In the genomic region with DNA sequence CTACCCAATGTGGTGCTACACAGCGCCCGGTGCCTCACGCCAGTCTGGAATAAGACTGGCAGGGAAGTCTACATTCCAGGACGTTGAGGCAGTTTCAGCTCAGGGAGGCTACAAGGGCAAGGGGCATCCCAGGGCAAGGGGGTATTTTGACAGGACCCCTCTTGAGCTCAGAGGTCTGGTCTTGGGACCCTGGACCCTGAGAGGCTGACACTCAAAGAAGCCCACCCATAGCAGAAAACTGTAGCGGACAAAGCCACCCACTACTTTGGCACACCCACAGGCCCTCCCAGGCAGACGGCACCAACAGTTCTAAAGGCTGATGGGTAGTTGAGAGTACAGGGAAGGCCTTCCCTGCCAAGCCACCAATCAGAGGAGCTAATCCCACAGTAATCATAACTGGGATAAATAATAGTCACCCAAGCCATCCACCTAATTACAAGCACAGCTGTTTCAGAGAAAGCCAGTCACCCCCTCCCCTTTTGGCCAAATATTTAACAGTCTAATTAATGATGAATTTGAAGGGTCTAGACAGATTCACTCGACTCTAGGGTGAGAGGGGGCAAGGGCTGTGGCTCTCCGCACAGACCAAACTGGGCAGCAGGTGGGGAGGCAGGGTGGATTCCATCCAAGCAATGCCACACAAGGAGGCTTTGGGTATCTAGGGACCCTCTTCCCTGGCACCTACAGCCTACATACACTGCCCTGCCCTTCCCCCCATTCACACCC, we compare ENCODE assay signal across 10 mouse cellular contexts. TPM values are rescaled to one million over a fixed set of nuclear protein-coding genes. Genes with fewer than 3 reads are reported as not detected.
DNase-seq lines count a peak whose midpoint lies in the region; ATAC-seq lines count a peak whose summit lies in the region.
"Had no signal": no experiment of that assay in that cellular context is flagged by ENCODE, and none has a peak within 500 bp of the region (broad histone marks: within the 10 kb centered on the region; RNA-seq: fewer than 3 reads in every experiment).

No protein-coding gene starts in this region.

- H3K36me3 ChIP-seq in neural tube, embryonic 11.5 days (ENCODE audit: control insufficient read depth, insufficient read depth, low read length): peaks cover 13% of the 10 kb centered on the region
- H3K36me3 ChIP-seq in midbrain, embryonic 10.5 days: peaks cover 37% of the 10 kb centered on the region

- H3K27me3 ChIP-seq in neural tube, embryonic 11.5 days (ENCODE audit: control insufficient read depth, insufficient read depth, low read length): no peaks in the 10 kb centered on the region
- no peaks in the 10 kb centered on the region for H3K27me3 ChIP-seq in midbrain, embryonic 10.5 days (ENCODE audit: low read depth, poor library complexity, severe bottlenecking)

- peak overlapping the region; percentile 79 for H3K4me2 ChIP-seq in neural tube, embryonic 11.5 days (ENCODE audit: low read depth)

- DNase-seq in cerebellum, postnatal 10 days: peak; percentile 59 to 83
- no peak for DNase-seq in cerebellum, postnatal 36 days
- no peak for DNase-seq in neural tube, embryonic 11.5 days (ENCODE audit: low spot score)
- DNase-seq in neural tube, embryonic 10.5 days (ENCODE audit: extremely low spot score, low spot score): no peak
- no peak for DNase-seq in midbrain, embryonic 10.5 days (ENCODE audit: low spot score)
- no peak for DNase-seq in gastrocnemius, adult 18-20 months (ENCODE audit: low spot score)
- DNase-seq in adrenal gland, postnatal 25 days: no peak
- DNase-seq: thymus, postnatal 25 days had no signal

- no peaks in the 10 kb centered on the region for H3K9me3 ChIP-seq in neural tube, embryonic 11.5 days (ENCODE audit: control insufficient read depth, low read length)
- no peaks in the 10 kb centered on the region for H3K9me3 ChIP-seq in midbrain, embryonic 10.5 days (replicated peaks)

- H3K27ac ChIP-seq in neural tube, embryonic 11.5 days (ENCODE audit: low read depth, low read length): no peak overlapping the region
- peak overlapping the region; percentile 93 for H3K27ac ChIP-seq in midbrain, embryonic 10.5 days (replicated peaks)

- ATAC-seq in neural tube, embryonic 11.5 days (ENCODE audit: insufficient read depth, low FRiP score, low TSS enrichment): no peak
- ATAC-seq in CD4-positive, CD25-positive, alpha-beta regulatory T cell, adult 4 months: no peak

- 87% methylated on average over 8 of the region's 8 CpGs for WGBS in neural tube, embryonic 11.5 days
- 90% methylated on average over 8 of the region's 8 CpGs for WGBS in midbrain, embryonic 10.5 days

- peak overlapping the region; percentile 93 for H3K9ac ChIP-seq in neural tube, embryonic 11.5 days (ENCODE audit: low read length)

- H3K4me1 ChIP-seq in neural tube, embryonic 11.5 days (ENCODE audit: control insufficient read depth, insufficient read depth, low read length): peaks cover 31% of the 10 kb centered on the region
- peaks cover 67% of the 10 kb centered on the region for H3K4me1 ChIP-seq in midbrain, embryonic 10.5 days

- H3K4me3 ChIP-seq in neural tube, embryonic 11.5 days (ENCODE audit: low read depth, low read length): peak overlapping the region; percentile 83
- peak overlapping the region; percentile 74 for H3K4me3 ChIP-seq in midbrain, embryonic 10.5 days

RNA-seq across cellular contexts. Expression of a gene that starts 15.2 kb away (rescaled TPM):
- 44.3 and 47.7 TPM in 2 replicates for polyA plus RNA-seq in neural tube, embryonic 11.5 days (2014; fragmentation: Nextera tagmentation; extraction: Ambion mirVana)
- 40.8 and 49.1 TPM in 2 replicates for polyA plus RNA-seq in midbrain, embryonic 10.5 days (2016; fragmentation: Nextera tagmentation; extraction: Ambion mirVana)
- polyA plus RNA-seq in CD4-positive, CD25-positive, alpha-beta regulatory T cell, adult 4 months (2017; shearing (Covaris generic)): under 1 TPM in 1 of 2 experiments, not detected in 1; 0.32 TPM
- total RNA-seq in gastrocnemius, adult 18-20 months (2021): 10 to 100 TPM; 29.0 to 35.9 TPM
- total RNA-seq in adrenal gland, postnatal 25 days (2021): 33.7 and 36.9 TPM in 2 replicates

RNA-seq across cellular contexts. Expression of a gene that starts 46.8 kb away (rescaled TPM):
- polyA plus RNA-seq in neural tube, embryonic 11.5 days (2014; fragmentation: Nextera tagmentation; extraction: Ambion mirVana): not detected in 2 replicates
- not detected in 2 replicates for polyA plus RNA-seq in midbrain, embryonic 10.5 days (2016; fragmentation: Nextera tagmentation; extraction: Ambion mirVana)
- not detected for polyA plus RNA-seq in CD4-positive, CD25-positive, alpha-beta regulatory T cell, adult 4 months (2017; shearing (Covaris generic))
- not detected for total RNA-seq in gastrocnemius, adult 18-20 months (2021)
- total RNA-seq in adrenal gland, postnatal 25 days (2021): not detected in 2 replicates
- total RNA-seq: layer of hippocampus, adult 18-20 months had no signal

RNA-seq across cellular contexts. Expression of a gene that starts 47.9 kb away (rescaled TPM):
- 211 and 214 TPM in 2 replicates for polyA plus RNA-seq in neural tube, embryonic 11.5 days (2014; fragmentation: Nextera tagmentation; extraction: Ambion mirVana)
- polyA plus RNA-seq in midbrain, embryonic 10.5 days (2016; fragmentation: Nextera tagmentation; extraction: Ambion mirVana): 165 and 172 TPM in 2 replicates
- polyA plus RNA-seq in CD4-positive, CD25-positive, alpha-beta regulatory T cell, adult 4 months (2017; shearing (Covaris generic)): 10 to 100 TPM; 68.0 to 77.9 TPM
- total RNA-seq in gastrocnemius, adult 18-20 months (2021): 10 to 100 TPM; 70.7 to 81.5 TPM
- total RNA-seq in adrenal gland, postnatal 25 days (2021): 148 and 170 TPM in 2 replicates

RNA-seq across cellular contexts. Expression of a gene that starts 47.9 kb away (rescaled TPM):
- polyA plus RNA-seq in neural tube, embryonic 11.5 days (2014; fragmentation: Nextera tagmentation; extraction: Ambion mirVana): 144 and 145 TPM in 2 replicates
- polyA plus RNA-seq in midbrain, embryonic 10.5 days (2016; fragmentation: Nextera tagmentation; extraction: Ambion mirVana): 130 and 144 TPM in 2 replicates
- polyA plus RNA-seq in CD4-positive, CD25-positive, alpha-beta regulatory T cell, adult 4 months (2017; shearing (Covaris generic)): 10 to 100 TPM; 55.1 to 73.7 TPM
- 10 to 100 TPM; 23.3 to 27.5 TPM for total RNA-seq in gastrocnemius, adult 18-20 months (2021)
- total RNA-seq in adrenal gland, postnatal 25 days (2021): 71.7 and 97.0 TPM in 2 replicates

Comparison
In these comparisons a context has a peak if more than half of its experiments do, and no peak if none do; other contexts are left out.
1. DNase-seq: peak in cerebellum, postnatal 10 days (2 of 2); none in cerebellum, postnatal 36 days (0 of 2), neural tube, embryonic 11.5 days (single experiment), neural tube, embryonic 10.5 days (single experiment), midbrain, embryonic 10.5 days (single experiment), gastrocnemius, adult 18-20 months (single experiment) and adrenal gland, postnatal 25 days (single experiment).
2. RNA of a gene that starts 15.2 kb away (polyA plus RNA-seq): 44.3 to 47.7 TPM in neural tube, embryonic 11.5 days and 40.8 to 49.1 TPM in midbrain, embryonic 10.5 days; 0.32 TPM in CD4-positive, CD25-positive, alpha-beta regulatory T cell, adult 4 months; every median in the first group is over 10 times any median in the second.